Mouse (Mus musculus): Measurements from ENCODE around the gene Pbx1. TPM values are rescaled to one million over a fixed set of nuclear protein-coding genes. Genes with fewer than 3 reads are reported as not detected.

Pbx1 gene
- polyA plus RNA-seq, 2 experiments = 26.5 to 48.2 TPM

GRCm38 (mm10) chr1:168094671-168095070 lies 337.4 kb downstream of the Pbx1 start:
- ATAC-seq (ENCODE audit: low FRiP score, low read depth) (no peak), DNase-seq (ENCODE audit: low spot score) (no peak)
- Histone ChIP-seq H3K4me1 (ENCODE audit: control insufficient read depth, insufficient read depth, low read length) (no peaks in the 10 kb centered on the region), H3K4me2 (replicated peaks; ENCODE audit: low read depth, low read length, severe bottlenecking) (no peak overlapping the region), H3K9me3 (ENCODE audit: control insufficient read depth, low read length) (no peaks in the 10 kb centered on the region), H3K27me3 (ENCODE audit: control insufficient read depth, insufficient read depth, low read length) (no peaks in the 10 kb centered on the region), H3K36me3 (ENCODE audit: control insufficient read depth, insufficient read depth, low read length) (no peaks in the 10 kb centered on the region), H3K27ac (replicated peaks; ENCODE audit: low read depth, low read length) (no peak overlapping the region), H3K4me3 (replicated peaks; ENCODE audit: low read length) (no peak overlapping the region), H3K9ac (ENCODE audit: low read depth, low read length, severe bottlenecking) (no peak overlapping the region)
- no peak for TF ChIP-seq POLR2A (IDR thresholded peaks at IDR 0.05; ENCODE audit: borderline replicate concordance, extremely low read depth, insufficient read depth, insufficient read length)
- 46% methylated on average over 4 of the region's 4 CpGs for WGBS

GRCm38 (mm10) chr1:168093044-168093443 lies 339.0 kb downstream of the Pbx1 start:
- DNase-seq (ENCODE audit: low spot score) (no peak), ATAC-seq (ENCODE audit: low FRiP score, low read depth) (no peak)
- Histone ChIP-seq H3K9me3 (ENCODE audit: control insufficient read depth, low read length) (no peaks in the 10 kb centered on the region), H3K4me3 (replicated peaks; ENCODE audit: low read length) (no peak overlapping the region), H3K27ac (replicated peaks; ENCODE audit: low read depth, low read length) (no peak overlapping the region), H3K9ac (ENCODE audit: low read depth, low read length, severe bottlenecking) (no peak overlapping the region), H3K27me3 (ENCODE audit: control insufficient read depth, insufficient read depth, low read length) (no peaks in the 10 kb centered on the region), H3K4me2 (replicated peaks; ENCODE audit: low read depth, low read length, severe bottlenecking) (no peak overlapping the region), H3K36me3 (ENCODE audit: control insufficient read depth, insufficient read depth, low read length) (no peaks in the 10 kb centered on the region), H3K4me1 (ENCODE audit: control insufficient read depth, insufficient read depth, low read length) (no peaks in the 10 kb centered on the region)
- 76% methylated on average over 2 of the region's 2 CpGs for WGBS
- no peak for TF ChIP-seq POLR2A (IDR thresholded peaks at IDR 0.05; ENCODE audit: borderline replicate concordance, extremely low read depth, insufficient read depth, insufficient read length)

GRCm38 (mm10) chr1:168091627-168092026 lies 340.4 kb downstream of the Pbx1 start:
- WGBS = 66% methylated on average over 4 of the region's 4 CpGs
- no peak overlapping the region for H3K4me3 ChIP-seq (replicated peaks; ENCODE audit: low read length)
- H3K4me2 ChIP-seq (replicated peaks; ENCODE audit: low read depth, low read length, severe bottlenecking) = no peak overlapping the region
- no peaks in the 10 kb centered on the region for H3K27me3 ChIP-seq (ENCODE audit: control insufficient read depth, insufficient read depth, low read length)
- H3K4me1 ChIP-seq (ENCODE audit: control insufficient read depth, insufficient read depth, low read length) = no peaks in the 10 kb centered on the region
- no peak for TF ChIP-seq POLR2A (IDR thresholded peaks at IDR 0.05; ENCODE audit: borderline replicate concordance, extremely low read depth, insufficient read depth, insufficient read length)
- H3K9ac ChIP-seq (ENCODE audit: low read depth, low read length, severe bottlenecking) = no peak overlapping the region
- H3K27ac ChIP-seq (replicated peaks; ENCODE audit: low read depth, low read length) = no peak overlapping the region
- DNase-seq (ENCODE audit: low spot score) (no peak), ATAC-seq (ENCODE audit: low FRiP score, low read depth) (no peak)
- H3K36me3 ChIP-seq (ENCODE audit: control insufficient read depth, insufficient read depth, low read length) = no peaks in the 10 kb centered on the region
- H3K9me3 ChIP-seq (ENCODE audit: control insufficient read depth, low read length) = no peaks in the 10 kb centered on the region

GRCm38 (mm10) chr1:168088680-168089079 lies 343.4 kb downstream of the Pbx1 start:
- no peak overlapping the region for H3K4me2 ChIP-seq (replicated peaks; ENCODE audit: low read depth, low read length, severe bottlenecking)
- no peaks in the 10 kb centered on the region for H3K9me3 ChIP-seq (ENCODE audit: control insufficient read depth, low read length)
- H3K27ac ChIP-seq (replicated peaks; ENCODE audit: low read depth, low read length) = no peak overlapping the region
- H3K4me3 ChIP-seq (replicated peaks; ENCODE audit: low read length) = no peak overlapping the region
- H3K36me3 ChIP-seq (ENCODE audit: control insufficient read depth, insufficient read depth, low read length) = no peaks in the 10 kb centered on the region
- no peaks in the 10 kb centered on the region for H3K4me1 ChIP-seq (ENCODE audit: control insufficient read depth, insufficient read depth, low read length)
- ATAC-seq (ENCODE audit: low FRiP score, low read depth) (no peak), DNase-seq (ENCODE audit: low spot score) (no peak)
- TF ChIP-seq POLR2A (IDR thresholded peaks at IDR 0.05; ENCODE audit: borderline replicate concordance, extremely low read depth, insufficient read depth, insufficient read length) = no peak
- 81% methylated on average over 7 of the region's 7 CpGs for WGBS
- H3K27me3 ChIP-seq (ENCODE audit: control insufficient read depth, insufficient read depth, low read length) = no peaks in the 10 kb centered on the region
- H3K9ac ChIP-seq (ENCODE audit: low read depth, low read length, severe bottlenecking) = no peak overlapping the region

- no peak overlapping the region for H3K4me3 ChIP-seq (replicated peaks; ENCODE audit: low read length)
- no peaks in the 10 kb centered on the region for H3K36me3 ChIP-seq (ENCODE audit: control insufficient read depth, insufficient read depth, low read length)
- DNase-seq (ENCODE audit: low spot score) = no peak
- WGBS = 92% methylated on average over 6 of the region's 6 CpGs
- H3K27ac ChIP-seq (replicated peaks; ENCODE audit: low read depth, low read length) = no peak overlapping the region
- ATAC-seq (ENCODE audit: low FRiP score, low read depth) = no peak
- no peaks in the 10 kb centered on the region for H3K27me3 ChIP-seq (ENCODE audit: control insufficient read depth, insufficient read depth, low read length)
- no peaks in the 10 kb centered on the region for H3K9me3 ChIP-seq (ENCODE audit: control insufficient read depth, low read length)
- no peak for TF ChIP-seq POLR2A (IDR thresholded peaks at IDR 0.05; ENCODE audit: borderline replicate concordance, extremely low read depth, insufficient read depth, insufficient read length)
- no peak overlapping the region for H3K9ac ChIP-seq (ENCODE audit: low read depth, low read length, severe bottlenecking)
- no peak overlapping the region for H3K4me2 ChIP-seq (replicated peaks; ENCODE audit: low read depth, low read length, severe bottlenecking)
- H3K4me1 ChIP-seq (ENCODE audit: control insufficient read depth, insufficient read depth, low read length) = no peaks in the 10 kb centered on the region
These were observed 352.7 kb downstream of the Pbx1 start for GRCm38 (mm10) chr1:168079394-168079767.
